Mouse (Mus musculus) MEL (cell line): ENCODE measurements around the gene Mettl17. TPM values are rescaled to one million over a fixed set of nuclear protein-coding genes. Genes with fewer than 3 reads are reported as not detected.

ENCODE experiments used
- DNase-seq: peaks from one replicate; pipeline ENCODE4 v3.0.0; 2011; ENCODE audit warnings: low read depth, low spot score
- H3K27ac ChIP-seq: 2 replicates; pipeline ENCODE4 v1.5.1; 2012; ENCODE audit warnings: low read depth, mild to moderate bottlenecking, control low read depth, low read length, moderate library complexity; ENCODE audit not compliant: control insufficient read depth
- H3K27me3 ChIP-seq, 2 experiments: fragments of 150-350 bp in 1 of 2; sonication (generic) in 1 of 2; 2 replicates each; pipeline ENCODE4 v1.6.1; 2012; ENCODE audit warnings: low read length in 2 of 2, mild to moderate bottlenecking in 2 of 2, improper control_type of control experiment in 1 of 2, moderate library complexity in 1 of 2; ENCODE audit not compliant: insufficient read depth in 2 of 2, control insufficient read depth in 1 of 2
- H3K36me3 ChIP-seq, 2 experiments: 2 replicates each; pipeline ENCODE4 v1.6.1; 2012 to 2014; ENCODE audit warnings: low read length in 2 of 2, improper control_type of control experiment in 1 of 2, inconsistent platforms in 1 of 2, mild to moderate bottlenecking in 1 of 2; ENCODE audit not compliant: insufficient read depth in 2 of 2, control insufficient read depth in 1 of 2
- H3K4me1 ChIP-seq, 2 experiments: fragments of 150-350 bp in 1 of 2; sonication (generic) in 1 of 2; 2 replicates each; pipeline ENCODE4 v1.6.1; 2012; ENCODE audit warnings: low read length in 2 of 2, improper control_type of control experiment in 1 of 2, mild to moderate bottlenecking in 1 of 2; ENCODE audit not compliant: insufficient read depth in 2 of 2, control insufficient read depth in 1 of 2
- H3K4me3 ChIP-seq, 2 experiments: fragments of 150-350 bp in 1 of 2; sonication (generic) in 1 of 2; 2 replicates each; pipeline ENCODE4 v1.5.1; 2012; ENCODE audit warnings: low read depth in 2 of 2, low read length in 2 of 2, mild to moderate bottlenecking in 2 of 2, moderate library complexity in 2 of 2, control low read depth in 1 of 2, improper control_type of control experiment in 1 of 2; ENCODE audit not compliant: control insufficient read depth in 1 of 2, insufficient read depth in 1 of 2
- H3K79me2 ChIP-seq: 2 replicates; pipeline ENCODE4 v1.6.1; 2012; ENCODE audit warnings: mild to moderate bottlenecking, low read length, moderate library complexity; ENCODE audit not compliant: control insufficient read depth, poor library complexity, insufficient read depth
- H3K9ac ChIP-seq: 2 replicates; pipeline ENCODE4 v1.6.1; 2012; ENCODE audit warnings: low read depth, mild to moderate bottlenecking, control low read depth, low read length, moderate library complexity; ENCODE audit not compliant: control insufficient read depth, poor library complexity, severe bottlenecking
- H3K9me3 ChIP-seq: fragments of 150-350 bp; sonication (generic); replicated peaks from 2 replicates; pipeline ENCODE4 v1.6.1; 2012; ENCODE audit warnings: mild to moderate bottlenecking, low read length, improper control_type of control experiment, moderate library complexity; ENCODE audit not compliant: insufficient read depth
- CHD2 ChIP-seq: IDR thresholded peaks from 2 replicates; pipeline ENCODE4 v1.6.1; 2011; ENCODE audit warnings: low read length, improper control_type of control experiment
- E2F4 ChIP-seq: IDR thresholded peaks from 2 replicates; pipeline ENCODE4 v1.6.1; 2011; ENCODE audit warnings: low read depth, low read length, improper control_type of control experiment, borderline replicate concordance
- EP300 ChIP-seq, 2 experiments: IDR thresholded peaks; 2 replicates each; pipeline ENCODE4 v1.6.1; 2011; ENCODE audit warnings: improper control_type of control experiment in 2 of 2, low read length in 2 of 2, low read depth in 1 of 2, mild to moderate bottlenecking in 1 of 2
- GATA1 ChIP-seq: IDR thresholded peaks from 2 replicates; pipeline ENCODE4 v1.6.1; 2011; ENCODE audit warnings: low read depth, low read length, improper control_type of control experiment
- JUND ChIP-seq: IDR thresholded peaks from 2 replicates; pipeline ENCODE4 v1.6.1; 2011; ENCODE audit warnings: low read depth, mild to moderate bottlenecking, improper control_type of control experiment, low read length
- KAT2A ChIP-seq: conservative IDR thresholded peaks from 2 replicates; pipeline ENCODE4 v1.6.1; 2012; ENCODE audit warnings: low read depth, low read length, improper control_type of control experiment, inconsistent platforms
- MAX ChIP-seq: IDR thresholded peaks from 2 replicates; pipeline ENCODE4 v1.6.1; 2011; ENCODE audit warnings: low read length, improper control_type of control experiment
- MEF2A ChIP-seq: IDR thresholded peaks from 2 replicates; pipeline ENCODE4 v1.6.1; 2014; ENCODE audit warnings: low read depth, mild to moderate bottlenecking, inconsistent platforms, low read length, improper control_type of control experiment; ENCODE audit not compliant: poor library complexity, insufficient replicate concordance, severe bottlenecking; ENCODE audit errors: extremely low read depth
- POLR2A ChIP-seq, 2 experiments: IDR thresholded peaks; 2 replicates each; pipeline ENCODE4 v1.6.1; 2011 to 2012; ENCODE audit warnings: low read length in 2 of 2, mild to moderate bottlenecking in 2 of 2, control low read depth in 1 of 2, improper control_type of control experiment in 1 of 2, low read depth in 1 of 2, moderate library complexity in 1 of 2; ENCODE audit not compliant: control insufficient read depth in 1 of 2, insufficient read depth in 1 of 2, poor library complexity in 1 of 2
- SIN3A ChIP-seq: IDR thresholded peaks from 2 replicates; pipeline ENCODE4 v1.6.1; 2012; ENCODE audit warnings: low read length, improper control_type of control experiment, inconsistent platforms
- TAL1 ChIP-seq: IDR thresholded peaks from 2 replicates; pipeline ENCODE4 v1.6.1; 2012; ENCODE audit warnings: mild to moderate bottlenecking, inconsistent platforms, low read length, moderate library complexity, mixed read lengths
- TCF12 ChIP-seq: IDR thresholded peaks from 2 replicates; pipeline ENCODE4 v1.6.1; 2014; ENCODE audit warnings: low read depth, mild to moderate bottlenecking, inconsistent platforms, low read length, improper control_type of control experiment, moderate library complexity
- UBTF ChIP-seq: IDR thresholded peaks from 2 replicates; pipeline ENCODE4 v1.6.1; 2012; ENCODE audit warnings: low read depth, mild to moderate bottlenecking, inconsistent platforms, low read length, improper control_type of control experiment, moderate library complexity, borderline replicate concordance; ENCODE audit not compliant: insufficient read depth
- USF1 ChIP-seq: IDR thresholded peaks from 2 replicates; pipeline ENCODE4 v1.6.1; 2014; ENCODE audit warnings: low read depth, mild to moderate bottlenecking, inconsistent platforms, low read length, improper control_type of control experiment, moderate library complexity
- USF2 ChIP-seq, 2 experiments: IDR thresholded peaks; 2 replicates each; pipeline ENCODE4 v1.6.1; 2011 to 2012; ENCODE audit warnings: improper control_type of control experiment in 2 of 2, low read length in 2 of 2, borderline replicate concordance in 1 of 2, inconsistent platforms in 1 of 2, low read depth in 1 of 2, mild to moderate bottlenecking in 1 of 2; ENCODE audit not compliant: insufficient read depth in 1 of 2
- ZNF384 ChIP-seq: IDR thresholded peaks from 2 replicates; pipeline ENCODE4 v1.6.1; 2012; ENCODE audit warnings: low read depth, mild to moderate bottlenecking, inconsistent platforms, low read length, improper control_type of control experiment
- polyA plus RNA-seq, 2 experiments: library from polyadenylated mRNA; stranded (reverse) in 1 of 2; unstranded in 1 of 2; fragments of >175 nt in 1 of 2; fragments of >200 nt in 1 of 2; gene quantifications; 2 replicates each; pipeline versions ENCODE4 v1.2.1 to v1.2.4; 2012; ENCODE audit warnings: low replicate concordance in 2 of 2, low read depth in 1 of 2; ENCODE audit not compliant: insufficient read length in 2 of 2, insufficient read depth in 1 of 2, missing spikeins in 1 of 2
- total RNA-seq: library from RNA; depleted of rRNA; stranded (reverse); fragments of 300-350 nt; gene quantifications from 2 replicates; pipeline ENCODE4 v1.2.3, GENCODE M21; 2012

The Mettl17 gene
- total and polyA plus RNA-seq, 3 experiments: 28.3 to 54.4 TPM; not detected in 1

- TF ChIP-seq TCF12 (peak; percentile 46), USF2 (IDR thresholded peaks at IDR 0.05; ENCODE audit: borderline replicate concordance in 1 of 2, insufficient read depth in 1 of 2, low read depth in 1 of 2, low read length in 2 of 2) (no peak), TAL1 (peak; percentile 40; the same call in 1 of the 2 replicates), EP300 (IDR thresholded peaks at IDR 0.05; ENCODE audit: low read depth in 1 of 2, low read length in 2 of 2) (peak; percentile 63 to 68), GATA1 (peak; percentile 64; the same call in 1 of the 2 replicates), POLR2A (IDR thresholded peaks at IDR 0.05; ENCODE audit: control insufficient read depth in 1 of 2, insufficient read depth in 1 of 2, low read depth in 1 of 2, low read length in 2 of 2, poor library complexity in 1 of 2) (no peak)
- Histone ChIP-seq H3K27ac (no peak overlapping the region), H3K27me3 (no peaks in the 10 kb centered on the region), H3K4me3 (no peak overlapping the region), H3K9me3 (no peaks in the 10 kb centered on the region), H3K79me2 (no peaks in the 10 kb centered on the region), H3K4me1 (peaks cover 0 to 26% of the 10 kb centered on the region in 2 experiments), H3K36me3 (peaks cover 0 to 14% of the 10 kb centered on the region in 2 experiments; a peak in 2 of 4 replicates), H3K9ac (no peak overlapping the region)
- peak; percentile 41 for DNase-seq
These were observed 21.5 kb downstream of the Mettl17 start for GRCm38 (mm10) chr14:51906102-51906501.

DNA sequence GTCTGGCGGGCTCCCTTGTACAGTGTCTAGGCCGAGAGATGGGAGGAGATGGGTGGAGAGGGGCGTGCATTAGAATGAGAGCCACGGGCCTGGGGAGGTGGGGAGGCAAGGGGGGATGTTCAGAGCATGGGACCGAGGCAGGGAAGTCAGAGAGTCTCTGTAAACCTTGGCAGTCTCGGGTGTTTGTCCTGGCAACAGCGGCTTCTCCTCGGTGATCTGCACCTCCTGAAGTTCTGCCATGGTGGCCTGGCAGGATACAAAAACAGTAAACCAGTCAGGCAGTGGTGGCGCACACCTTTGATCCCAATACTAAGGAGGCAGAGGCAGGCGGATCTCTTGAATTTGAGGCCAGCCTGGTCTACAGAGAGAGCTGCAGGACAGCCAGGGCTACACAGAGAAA, 26.7 kb downstream of the Mettl17 start:
- Histone ChIP-seq H3K27ac (no peak overlapping the region), H3K36me3 (peaks cover 0 to 14% of the 10 kb centered on the region in 2 experiments; a peak in 2 of 4 replicates), H3K4me1 (peaks cover 2 to 23% of the 10 kb centered on the region in 2 experiments), H3K27me3 (no peaks in the 10 kb centered on the region), H3K9me3 (no peaks in the 10 kb centered on the region), H3K79me2 (no peaks in the 10 kb centered on the region), H3K9ac (no peak overlapping the region), H3K4me3 (no peak overlapping the region)
- TF ChIP-seq MAX: no peak
- TF ChIP-seq CHD2: no peak
- TF ChIP-seq JUND: no peak
- no peak for TF ChIP-seq MEF2A
- no peak for TF ChIP-seq UBTF
- DNase-seq: no peak

GRCm38 (mm10) chr14:51912391-51913061, 27.9 kb downstream of the Mettl17 start:
- H3K79me2 ChIP-seq: no peaks in the 10 kb centered on the region
- TF ChIP-seq SIN3A (0 out of 2 replicates have a peak, but pooled peaks have one; percentile 2), TAL1 (no peak), USF1 (no peak), POLR2A (IDR thresholded peaks at IDR 0.05; ENCODE audit: control insufficient read depth in 1 of 2, insufficient read depth in 1 of 2, low read depth in 1 of 2, low read length in 2 of 2, poor library complexity in 1 of 2) (0 out of 4 replicates have a peak, but pooled peaks of 1 of the 2 experiments have one; percentile 33), KAT2A (no peak), ZNF384 (0 out of 2 replicates have a peak, but pooled peaks have one; percentile 12), E2F4 (no peak)
- H3K4me3 ChIP-seq: peak overlapping the region; percentile 70 to 97
- peaks cover 2 to 10% of the 10 kb centered on the region in 2 experiments for H3K4me1 ChIP-seq
- peaks cover 0 to 5% of the 10 kb centered on the region in 2 experiments; a peak in 2 of 4 replicates for H3K36me3 ChIP-seq
- H3K27me3 ChIP-seq: no peaks in the 10 kb centered on the region
- peak overlapping the region; percentile 1; the same call in 1 of the 2 replicates for H3K27ac ChIP-seq
- no peaks in the 10 kb centered on the region for H3K9me3 ChIP-seq
- DNase-seq: peak; percentile 56
- H3K9ac ChIP-seq: peak overlapping the region; percentile 54
